Mouse (Mus musculus): ENCODE measurements around the gene Rac1.

DNA sequence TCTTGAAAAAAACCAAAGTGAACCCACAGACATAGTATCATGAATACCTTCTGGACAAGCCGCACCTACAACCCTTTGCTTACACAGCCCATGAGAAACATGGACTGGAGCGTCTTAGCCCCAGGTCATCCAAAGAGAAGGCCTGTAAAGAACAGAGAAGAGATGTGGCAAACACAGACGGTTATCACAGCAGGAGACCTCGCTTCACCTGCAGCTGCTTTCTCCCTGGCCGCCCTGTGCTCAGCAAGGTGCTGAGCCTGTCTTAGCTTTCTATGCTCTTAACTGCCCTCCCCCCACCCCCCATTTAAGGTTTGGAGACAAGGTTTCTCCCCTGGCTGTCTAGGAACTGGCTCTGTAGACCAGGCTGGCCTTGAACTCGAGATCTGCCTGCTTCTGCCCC lies 27.4 kb upstream of the Rac1 start:
- TF ChIP-seq CTCF (IDR thresholded peaks at IDR 0.05; ENCODE audit: low read depth), result no peak
- TF ChIP-seq EP300 (optimal IDR thresholded peaks at IDR 0.05), result no peak

Data from stomach, postnatal 0 days (tissue).